Mouse (Mus musculus): ENCODE measurements at regions not wholly inside any gene's neighbourhood (a gene's known extent, or its start where the extent isn't known, plus 50 kb on each side); places are given as distances from the start of the nearest gene placed in this dataset.

- no peak overlapping the region for H3K27ac ChIP-seq (ENCODE audit: low read depth, low read length)
- no peak overlapping the region for H3K9ac ChIP-seq (ENCODE audit: low read depth, low read length)
- no peak overlapping the region for H3K4me3 ChIP-seq (ENCODE audit: low read depth, low read length)
- no peak overlapping the region for H3K4me2 ChIP-seq
- 70% methylated on average over 2 of the region's 2 CpGs for WGBS (ENCODE audit: insufficient replicate concordance)
- no peak for ATAC-seq (replicated peaks; ENCODE audit: insufficient number of reproducible peaks, low FRiP score, low TSS enrichment)
- no peaks in the 10 kb centered on the region for H3K4me1 ChIP-seq (ENCODE audit: control insufficient read depth, insufficient read depth, low read length)
- H3K27me3 ChIP-seq (ENCODE audit: control insufficient read depth, insufficient read depth, low read length) = no peaks in the 10 kb centered on the region
- H3K9me3 ChIP-seq (replicated peaks; ENCODE audit: control insufficient read depth, low read length) = no peaks in the 10 kb centered on the region
- H3K36me3 ChIP-seq (ENCODE audit: control insufficient read depth, insufficient read depth, low read length) = no peaks in the 10 kb centered on the region
These were observed 209.5 kb downstream of the Dcdc2c start for GRCm38 (mm10) chr12:28342735-28343134.

- Histone ChIP-seq H3K4me3 (ENCODE audit: low read depth, low read length) (no peak overlapping the region), H3K9me3 (replicated peaks; ENCODE audit: control insufficient read depth, low read length) (no peaks in the 10 kb centered on the region), H3K4me2 (no peak overlapping the region), H3K27ac (ENCODE audit: low read depth, low read length) (no peak overlapping the region), H3K9ac (ENCODE audit: low read depth, low read length) (no peak overlapping the region), H3K4me1 (ENCODE audit: control insufficient read depth, insufficient read depth, low read length) (no peaks in the 10 kb centered on the region), H3K27me3 (ENCODE audit: control insufficient read depth, insufficient read depth, low read length) (no peaks in the 10 kb centered on the region), H3K36me3 (ENCODE audit: control insufficient read depth, insufficient read depth, low read length) (no peaks in the 10 kb centered on the region)
- 46% methylated on average over 5 of the region's 5 CpGs for WGBS (ENCODE audit: insufficient replicate concordance)
- ATAC-seq (replicated peaks; ENCODE audit: insufficient number of reproducible peaks, low FRiP score, low TSS enrichment) = no peak
These were observed 219.6 kb downstream of the Dcdc2c start for GRCm38 (mm10) chr12:28332591-28332990.

- Histone ChIP-seq H3K27ac (ENCODE audit: low read depth, low read length) (no peak overlapping the region), H3K9me3 (replicated peaks; ENCODE audit: control insufficient read depth, low read length) (no peaks in the 10 kb centered on the region), H3K9ac (ENCODE audit: low read depth, low read length) (no peak overlapping the region), H3K4me1 (ENCODE audit: control insufficient read depth, insufficient read depth, low read length) (no peaks in the 10 kb centered on the region), H3K4me2 (no peak overlapping the region), H3K4me3 (ENCODE audit: low read depth, low read length) (no peak overlapping the region), H3K27me3 (ENCODE audit: control insufficient read depth, insufficient read depth, low read length) (no peaks in the 10 kb centered on the region), H3K36me3 (ENCODE audit: control insufficient read depth, insufficient read depth, low read length) (no peaks in the 10 kb centered on the region)
- no peak for ATAC-seq (replicated peaks; ENCODE audit: insufficient number of reproducible peaks, low FRiP score, low TSS enrichment)
- 88% methylated on average over 2 of the region's 2 CpGs for WGBS (ENCODE audit: insufficient replicate concordance)
These were observed 220.4 kb downstream of the Dcdc2c start for GRCm38 (mm10) chr12:28331843-28332242.

- H3K4me1 ChIP-seq (ENCODE audit: control insufficient read depth, insufficient read depth, low read length) = no peaks in the 10 kb centered on the region
- no peaks in the 10 kb centered on the region for H3K27me3 ChIP-seq (ENCODE audit: control insufficient read depth, insufficient read depth, low read length)
- H3K9me3 ChIP-seq (replicated peaks; ENCODE audit: control insufficient read depth, low read length) = no peaks in the 10 kb centered on the region
- no peak overlapping the region for H3K4me2 ChIP-seq
- no peak overlapping the region for H3K4me3 ChIP-seq (ENCODE audit: low read depth, low read length)
- 64% methylated on average over 2 of the region's 2 CpGs for WGBS (ENCODE audit: insufficient replicate concordance)
- no peaks in the 10 kb centered on the region for H3K36me3 ChIP-seq (ENCODE audit: control insufficient read depth, insufficient read depth, low read length)
- ATAC-seq (replicated peaks; ENCODE audit: insufficient number of reproducible peaks, low FRiP score, low TSS enrichment) = no peak
- no peak overlapping the region for H3K9ac ChIP-seq (ENCODE audit: low read depth, low read length)
- H3K27ac ChIP-seq (ENCODE audit: low read depth, low read length) = no peak overlapping the region
These were observed 228.5 kb downstream of the Dcdc2c start for GRCm38 (mm10) chr12:28323659-28324058.

- Histone ChIP-seq H3K27me3 (ENCODE audit: control insufficient read depth, insufficient read depth, low read length) (no peaks in the 10 kb centered on the region), H3K27ac (ENCODE audit: low read depth, low read length) (no peak overlapping the region), H3K36me3 (ENCODE audit: control insufficient read depth, insufficient read depth, low read length) (no peaks in the 10 kb centered on the region), H3K9me3 (replicated peaks; ENCODE audit: control insufficient read depth, low read length) (no peaks in the 10 kb centered on the region), H3K4me3 (ENCODE audit: low read depth, low read length) (no peak overlapping the region), H3K9ac (ENCODE audit: low read depth, low read length) (no peak overlapping the region), H3K4me2 (no peak overlapping the region), H3K4me1 (ENCODE audit: control insufficient read depth, insufficient read depth, low read length) (no peaks in the 10 kb centered on the region)
- no peak for ATAC-seq (replicated peaks; ENCODE audit: insufficient number of reproducible peaks, low FRiP score, low TSS enrichment)
- WGBS (ENCODE audit: insufficient replicate concordance) = 67% methylated on average over 5 of the region's 5 CpGs
These were observed 243.0 kb downstream of the Dcdc2c start for GRCm38 (mm10) chr12:28309226-28309625.

GRCm38 (mm10) chr12:28302038-28302581, 250.1 kb downstream of the Dcdc2c start:
- Histone ChIP-seq H3K36me3 (ENCODE audit: control insufficient read depth, insufficient read depth, low read length) (no peaks in the 10 kb centered on the region), H3K27me3 (ENCODE audit: control insufficient read depth, insufficient read depth, low read length) (no peaks in the 10 kb centered on the region), H3K4me2 (no peak overlapping the region), H3K9ac (ENCODE audit: low read depth, low read length) (no peak overlapping the region), H3K4me3 (ENCODE audit: low read depth, low read length) (no peak overlapping the region), H3K27ac (ENCODE audit: low read depth, low read length) (no peak overlapping the region), H3K4me1 (ENCODE audit: control insufficient read depth, insufficient read depth, low read length) (no peaks in the 10 kb centered on the region), H3K9me3 (replicated peaks; ENCODE audit: control insufficient read depth, low read length) (no peaks in the 10 kb centered on the region)
- 74% methylated on average over 2 of the region's 2 CpGs for WGBS (ENCODE audit: insufficient replicate concordance)
- ATAC-seq (replicated peaks; ENCODE audit: insufficient number of reproducible peaks, low FRiP score, low TSS enrichment) = no peak

- no peaks in the 10 kb centered on the region for H3K9me3 ChIP-seq (replicated peaks; ENCODE audit: control insufficient read depth, low read length)
- H3K36me3 ChIP-seq (ENCODE audit: control insufficient read depth, insufficient read depth, low read length) = no peaks in the 10 kb centered on the region
- no peak overlapping the region for H3K27ac ChIP-seq (ENCODE audit: low read depth, low read length)
- ATAC-seq (replicated peaks; ENCODE audit: insufficient number of reproducible peaks, low FRiP score, low TSS enrichment) = no peak
- H3K9ac ChIP-seq (ENCODE audit: low read depth, low read length) = no peak overlapping the region
- H3K4me1 ChIP-seq (ENCODE audit: control insufficient read depth, insufficient read depth, low read length) = no peaks in the 10 kb centered on the region
- no peak overlapping the region for H3K4me2 ChIP-seq
- H3K27me3 ChIP-seq (ENCODE audit: control insufficient read depth, insufficient read depth, low read length) = no peaks in the 10 kb centered on the region
- no peak overlapping the region for H3K4me3 ChIP-seq (ENCODE audit: low read depth, low read length)
- WGBS (ENCODE audit: insufficient replicate concordance) = 79% methylated on average over 5 of the region's 5 CpGs
These were observed 263.8 kb downstream of the Dcdc2c start for GRCm38 (mm10) chr12:28288376-28288896.

- Histone ChIP-seq H3K4me1 (ENCODE audit: control insufficient read depth, insufficient read depth, low read length) (no peaks in the 10 kb centered on the region), H3K4me3 (ENCODE audit: low read depth, low read length) (no peak overlapping the region), H3K9me3 (replicated peaks; ENCODE audit: control insufficient read depth, low read length) (no peaks in the 10 kb centered on the region; the same call in 1 of the 2 replicates), H3K27me3 (ENCODE audit: control insufficient read depth, insufficient read depth, low read length) (no peaks in the 10 kb centered on the region), H3K9ac (ENCODE audit: low read depth, low read length) (no peak overlapping the region), H3K27ac (ENCODE audit: low read depth, low read length) (no peak overlapping the region), H3K36me3 (ENCODE audit: control insufficient read depth, insufficient read depth, low read length) (no peaks in the 10 kb centered on the region), H3K4me2 (no peak overlapping the region)
- ATAC-seq (replicated peaks; ENCODE audit: insufficient number of reproducible peaks, low FRiP score, low TSS enrichment) = no peak
- WGBS (ENCODE audit: insufficient replicate concordance) = 76% methylated on average over 3 of the region's 3 CpGs
These were observed 296.7 kb downstream of the Dcdc2c start for GRCm38 (mm10) chr12:28255524-28255923.

GRCm38 (mm10) chr12:28250526-28250925, 301.7 kb downstream of the Dcdc2c start:
- no peaks in the 10 kb centered on the region for H3K27me3 ChIP-seq (ENCODE audit: control insufficient read depth, insufficient read depth, low read length)
- H3K27ac ChIP-seq (ENCODE audit: low read depth, low read length) = no peak overlapping the region
- no peaks in the 10 kb centered on the region for H3K9me3 ChIP-seq (replicated peaks; ENCODE audit: control insufficient read depth, low read length)
- no peaks in the 10 kb centered on the region for H3K36me3 ChIP-seq (ENCODE audit: control insufficient read depth, insufficient read depth, low read length)
- no peak for ATAC-seq (replicated peaks; ENCODE audit: insufficient number of reproducible peaks, low FRiP score, low TSS enrichment)
- H3K9ac ChIP-seq (ENCODE audit: low read depth, low read length) = no peak overlapping the region
- WGBS (ENCODE audit: insufficient replicate concordance) = 48% methylated on average over 1 of the region's 1 CpGs
- H3K4me2 ChIP-seq = no peak overlapping the region
- H3K4me1 ChIP-seq (ENCODE audit: control insufficient read depth, insufficient read depth, low read length) = no peaks in the 10 kb centered on the region
- no peak overlapping the region for H3K4me3 ChIP-seq (ENCODE audit: low read depth, low read length)
